Mouse (Mus musculus) Patski (cell line): ENCODE results near the gene Tnfrsf11a. TPM values are rescaled to one million over a fixed set of nuclear protein-coding genes. Genes with fewer than 3 reads are reported as not detected.
"Not testable (repeated sequence)": the region's sequence is repeated elsewhere in the genome, so short reads cannot be mapped to it uniquely, and the experiment has no call there.

Source experiments
- ATAC-seq: fragments of 100-300 bp; one replicate; pipeline ENCODE4 v1.8.0; 2021
- CTCF ChIA-PET: fragments of 350-600 bp; sonication (Branson Sonifier 250); formaldehyde crosslinking; loops from one replicate; lab custom pipeline; 2022; ENCODE audit warnings: inconsistent platforms; lab: Charles Lee
- POLR2A ChIA-PET: fragments of 350-600 bp; sonication (Branson Sonifier 250); formaldehyde crosslinking; loops from one replicate; lab custom pipeline; 2022; ENCODE audit warnings: antibody characterized with exemption, inconsistent platforms; lab: Charles Lee
- DNase-seq: peaks from one replicate; pipeline ENCODE4 v3.0.0-alpha.2; 2011; ENCODE audit warnings: low read depth, low spot score
- H3K27me3 ChIP-seq: fragments of 371-371 bp; one replicate; pipeline ENCODE4 v1.5.1; 2021
- CTCF ChIP-seq: fragments of 100-300 bp; IDR thresholded peaks from one replicate; pipeline ENCODE4 v1.5.1; 2021
- in situ Hi-C: fragments of 300-500 bp; cut with MboI; formaldehyde crosslinking; loops from 3 replicates; pipeline ENCODE4 v1.11.1; 2018; ENCODE audit warnings: low pct_unique_long_range_greater_than_20kb, mixed read lengths
- polyA plus RNA-seq: library from polyadenylated mRNA; unstranded; gene quantifications from one replicate; pipeline ENCODE4 v1.2.3, GENCODE M21; 2021

The Tnfrsf11a gene
- polyA plus RNA-seq, 1 experiment from 2014 or later = 0.01 TPM

- no peak for ATAC-seq
- POLR2A ChIA-PET = no interaction called here
- in situ Hi-C loops = no loop called here
- CTCF ChIA-PET = no interaction called here
- H3K27me3 ChIP-seq = no peaks in the 10 kb centered on the region
- no peak for TF ChIP-seq CTCF
- DNase-seq = no peak
These were observed 27.6 kb upstream of the Tnfrsf11a start for GRCm38 (mm10) chr1:105752944-105753343.

- ChIA-PET CTCF (interaction anchor here (1.7 kb wide), 1 partner anchor 12 kb away, joined by 4 read pairs; no protein-coding TSS in a partner anchor), POLR2A (no interaction called here)
- DNase-seq = no peak
- no peaks in the 10 kb centered on the region for H3K27me3 ChIP-seq
- no peak for ATAC-seq
- in situ Hi-C loops = no loop called here
- TF ChIP-seq CTCF = no peak
These were observed 21.7 kb upstream of the Tnfrsf11a start for GRCm38 (mm10) chr1:105758798-105759197.

GRCm38 (mm10) chr1:105759422-105760165, 20.9 kb upstream of the Tnfrsf11a start:
- no peak for DNase-seq
- no peaks in the 10 kb centered on the region for H3K27me3 ChIP-seq
- ChIA-PET CTCF (no interaction called here), POLR2A (no interaction called here)
- in situ Hi-C loops = no loop called here
- TF ChIP-seq CTCF = no peak
- ATAC-seq = no peak

- in situ Hi-C loops = no loop called here
- H3K27me3 ChIP-seq = no peaks in the 10 kb centered on the region
- ATAC-seq (no peak), DNase-seq (no peak)
- ChIA-PET CTCF (interaction anchor here (1.2 to 1.3 kb wide), 2 partner anchors 10 to 13 kb away, joined by 3 read pairs; no protein-coding TSS in a partner anchor), POLR2A (no interaction called here)
- no peak for TF ChIP-seq CTCF
These were observed 14.9 kb upstream of the Tnfrsf11a start for GRCm38 (mm10) chr1:105765586-105765985.

GRCm38 (mm10) chr1:105766099-105766498, 14.4 kb upstream of the Tnfrsf11a start:
- in situ Hi-C loops, DNase-seq, ATAC-seq, POLR2A ChIA-PET, H3K27me3 ChIP-seq: not testable (repeated sequence)
- CTCF ChIA-PET = interaction anchor here (1.3 kb wide), 1 partner anchor 14 kb away, joined by 3 read pairs; no protein-coding TSS in a partner anchor

GRCm38 (mm10) chr1:105768397-105768796, 12.1 kb upstream of the Tnfrsf11a start:
- no peak for TF ChIP-seq CTCF
- no peak for ATAC-seq
- ChIA-PET CTCF (interaction anchor here (1.0 kb wide), 1 partner anchor 13 kb away, joined by 3 read pairs; no protein-coding TSS in a partner anchor), POLR2A (no interaction called here)
- no peaks in the 10 kb centered on the region for H3K27me3 ChIP-seq
- in situ Hi-C loops = no loop called here
- DNase-seq = no peak

GRCm38 (mm10) chr1:105770685-105771084, 9.8 kb upstream of the Tnfrsf11a start:
- in situ Hi-C loops = no loop called here
- TF ChIP-seq CTCF = no peak

GRCm38 (mm10) chr1:105776426-105776825, 4.1 kb upstream of the Tnfrsf11a start:
- H3K27me3 ChIP-seq = peaks cover 23% of the 10 kb centered on the region
- DNase-seq (no peak), ATAC-seq (no peak)
- CTCF ChIA-PET = interaction anchor here (1.0 kb wide), 1 partner anchor 11 kb away, joined by 3 read pairs; no protein-coding TSS in a partner anchor
- in situ Hi-C loops = no loop called here
- TF ChIP-seq CTCF = no peak
- POLR2A ChIA-PET = no interaction called here

More at GRCm38 (mm10) chr1:105770685-105771084, 9.8 kb upstream of the Tnfrsf11a start:
- no peaks in the 10 kb centered on the region for H3K27me3 ChIP-seq
- ChIA-PET POLR2A (no interaction called here), CTCF (no interaction called here)
- DNase-seq = no peak
- ATAC-seq = no peak

- no peak for TF ChIP-seq CTCF
- POLR2A ChIA-PET = no interaction called here
- in situ Hi-C loops = no loop called here
These were observed 450 bp upstream of the Tnfrsf11a start for GRCm38 (mm10) chr1:105780079-105780456.

GRCm38 (mm10) chr1:105781391-105782146, 1.1 kb downstream of the Tnfrsf11a start:
- ATAC-seq (no peak), DNase-seq (no peak)
- H3K27me3 ChIP-seq = peaks cover 27% of the 10 kb centered on the region
- POLR2A ChIA-PET = no interaction called here
- CTCF ChIA-PET = interaction anchor here (1.2 to 1.6 kb wide), 3 partner anchors 9 to 56 kb away, joined by 3 to 4 read pairs (median 3); no protein-coding TSS in a partner anchor
- in situ Hi-C loops = no loop called here
- no peak for TF ChIP-seq CTCF

More at GRCm38 (mm10) chr1:105780079-105780456, 450 bp upstream of the Tnfrsf11a start:
- no peak for ATAC-seq
- CTCF ChIA-PET = interaction anchor here (1.3 kb wide), 1 partner anchor 55 kb away, joined by 3 read pairs; no protein-coding TSS in a partner anchor
- DNase-seq = no peak
- H3K27me3 ChIP-seq = peaks cover 31% of the 10 kb centered on the region
